Mouse (Mus musculus) hindbrain, embryonic 14.5 days (tissue): ENCODE measurements around the gene Adat3. TPM values are rescaled to one million over a fixed set of nuclear protein-coding genes. Genes with fewer than 3 reads are reported as not detected.
A peak's percentile ranks its signal among the peaks of the same experiment; 100 is the strongest.

Experiments used
- ATAC-seq: fragments of 200-750 bp; cut with Nextera tagmentation; 2 replicates; pipeline ENCODE4 v1.8.0; 2017; ENCODE audit warnings: moderate number of reproducible peaks, mild to moderate bottlenecking, moderate TSS enrichment, moderate library complexity; ENCODE audit not compliant: low FRiP score
- DNase-seq: peaks from one replicate; pipeline ENCODE4 v3.0.0-alpha.2; 2015; ENCODE audit warnings: low spot score
- H3K27ac ChIP-seq: fragments of 300-500 bp; sonication (generic); 2 replicates; pipeline ENCODE4 v1.5.1; 2014; ENCODE audit warnings: mild to moderate bottlenecking, moderate library complexity
- H3K27me3 ChIP-seq: fragments of 300-500 bp; sonication (generic); 2 replicates; pipeline ENCODE4 v1.6.1; 2014; ENCODE audit warnings: mild to moderate bottlenecking, low read length, mixed read lengths; ENCODE audit not compliant: control insufficient read depth, insufficient read depth
- H3K36me3 ChIP-seq: fragments of 300-500 bp; sonication (generic); replicated peaks from 2 replicates; pipeline ENCODE4 v1.6.1; 2014; ENCODE audit not compliant: control insufficient read depth, insufficient read depth
- H3K4me1 ChIP-seq: fragments of 300-500 bp; sonication (generic); replicated peaks from 2 replicates; pipeline ENCODE4 v1.6.1; 2014; ENCODE audit warnings: antibody characterized with exemption, low read length, mixed read lengths; ENCODE audit not compliant: control insufficient read depth, insufficient read depth
- H3K4me2 ChIP-seq: fragments of 300-500 bp; sonication (generic); replicated peaks from 2 replicates; pipeline ENCODE4 v1.6.1; 2014; ENCODE audit warnings: mild to moderate bottlenecking, moderate library complexity
- H3K4me3 ChIP-seq: fragments of 300-500 bp; sonication (generic); replicated peaks from 2 replicates; pipeline ENCODE4 v1.5.1; 2014; ENCODE audit warnings: mild to moderate bottlenecking, low read length
- H3K9ac ChIP-seq: fragments of 300-500 bp; sonication (generic); 2 replicates; pipeline ENCODE4 v1.6.1; 2014
- H3K9me3 ChIP-seq: fragments of 300-500 bp; sonication (generic); 2 replicates; pipeline ENCODE4 v1.6.1; 2016; ENCODE audit warnings: low read length; ENCODE audit not compliant: control insufficient read depth
- WGBS: fragments of 180-500 bp; shearing (Covaris S2); extraction: QIAGEN DNeasy Blood & Tissue Kit; methylation state at CpG from one replicate; pipeline ENCODE4 v1.1.7; 2014; 5-methylcytosine and 5-hydroxymethylcytosine counted together
- polyA plus RNA-seq: library from polyadenylated mRNA; unstranded; fragments of >200 nt; fragmentation: Nextera tagmentation; extraction: Ambion mirVana; gene quantifications from 2 replicates; pipeline ENCODE4 v1.2.1, GENCODE M21; 2014

Gene Adat3
- polyA plus RNA-seq, 1 experiment from 2014 or later = 5.6 TPM

DNA sequence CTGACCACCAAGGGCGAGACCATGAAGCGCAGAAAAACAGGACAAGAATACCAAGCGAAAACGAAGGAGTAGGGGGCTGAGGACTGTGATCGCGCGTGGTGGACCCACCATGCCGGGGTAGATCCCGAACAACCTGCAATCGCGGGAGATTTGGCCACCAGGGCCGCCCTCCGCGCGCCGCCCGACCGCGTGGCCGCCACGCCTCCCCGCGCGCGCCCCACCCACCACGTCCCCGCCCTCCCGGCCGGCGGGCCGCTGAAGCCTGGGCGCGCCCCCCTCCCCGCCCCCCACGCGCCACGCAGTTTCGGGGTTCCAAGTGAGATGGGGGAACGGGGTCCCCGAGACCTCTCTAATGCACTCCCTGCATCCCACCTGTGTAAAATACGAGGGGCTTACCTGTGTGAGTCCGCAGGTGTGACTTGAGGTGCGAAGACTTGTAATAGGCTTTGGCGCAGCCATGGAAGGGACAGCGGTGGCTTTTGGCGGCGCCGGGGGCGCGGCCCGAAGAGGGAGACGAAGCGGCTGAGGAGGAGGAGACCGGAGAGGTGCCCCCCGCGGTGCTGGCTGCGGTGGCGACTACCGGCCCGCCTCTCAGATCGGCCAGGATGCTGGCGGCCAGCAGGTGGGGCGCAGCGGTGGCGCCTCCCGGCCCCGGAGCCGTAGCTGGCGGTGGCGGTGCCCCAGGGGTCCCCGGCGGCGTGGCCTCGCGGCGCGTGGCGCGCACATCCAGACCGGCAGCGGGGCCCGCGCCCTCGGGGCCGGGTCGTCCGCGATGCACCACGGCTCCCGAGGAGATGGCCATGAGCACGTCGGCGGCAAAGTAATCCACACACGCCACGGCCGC, 26.1 kb upstream of the Adat3 start:
- H3K4me2 ChIP-seq = peak overlapping the region; percentile 88
- H3K9ac ChIP-seq = peak overlapping the region; percentile 80
- H3K9me3 ChIP-seq = no peaks in the 10 kb centered on the region
- H3K4me1 ChIP-seq = peaks cover 28% of the 10 kb centered on the region
- H3K36me3 ChIP-seq = no peaks in the 10 kb centered on the region
- WGBS = under 1% methylated on average over 87 of the region's 96 CpGs
- peak overlapping the region; percentile 83 for H3K4me3 ChIP-seq
- H3K27me3 ChIP-seq = no peaks in the 10 kb centered on the region
- H3K27ac ChIP-seq = peak overlapping the region; percentile 81
- no peak for DNase-seq
- ATAC-seq = no peak

DNA sequence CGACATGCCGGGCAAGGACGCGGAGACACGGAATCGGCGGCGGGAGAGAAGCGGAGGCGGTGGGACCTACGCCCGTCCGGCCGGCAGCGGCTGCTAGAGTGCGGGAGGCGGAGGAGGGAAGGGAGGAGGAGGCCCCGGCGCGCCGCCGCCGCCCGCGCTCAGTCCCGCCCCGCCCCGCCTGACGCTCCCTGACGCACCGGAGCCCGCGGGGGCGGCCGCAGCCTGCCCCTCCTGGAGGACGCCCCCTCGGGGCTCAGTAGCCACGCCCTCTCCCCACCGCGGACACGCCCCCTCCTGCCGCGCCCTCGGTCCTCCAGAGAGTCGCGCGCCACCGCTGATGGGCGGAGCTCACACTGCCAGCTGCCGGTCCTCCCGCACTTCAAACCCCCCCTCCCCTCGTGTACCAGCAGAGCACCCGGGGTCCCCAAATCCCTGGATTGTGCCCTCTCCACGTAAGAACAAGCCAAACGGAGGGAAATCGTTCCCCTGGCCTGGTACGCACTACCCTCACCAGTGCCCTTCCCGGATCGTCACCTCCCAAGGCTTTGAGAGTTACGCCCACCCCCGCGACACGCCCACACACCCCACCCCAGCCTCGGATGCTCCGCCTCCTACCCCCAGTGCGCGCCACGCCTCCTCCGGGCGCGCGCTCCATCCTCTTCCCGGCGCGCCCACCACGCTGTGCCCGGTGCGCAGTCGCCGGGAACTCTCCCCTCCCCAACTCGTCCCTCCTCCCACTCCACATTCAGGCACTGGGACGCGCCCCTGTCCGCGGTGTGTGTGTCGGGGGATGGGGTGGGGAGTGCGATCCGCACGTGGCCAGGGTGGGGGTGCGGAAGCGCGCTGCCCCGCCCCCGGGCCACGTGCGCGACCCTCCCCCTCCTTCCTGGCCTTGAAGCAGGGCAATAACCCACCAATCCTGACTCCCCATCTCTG, 25.2 kb upstream of the Adat3 start, which contains the start of gene Klf16:
TSS of gene Klf16 (minus strand) at position 127 of the 936 bp plus-strand sequence.
- peak within 1 kb of the TSS; percentile 81 for H3K27ac ChIP-seq
- H3K4me1 ChIP-seq = peaks cover 27% of the 10 kb centered on the region
- under 1% methylated on average over 76 of the region's 97 CpGs for WGBS
- peak within 1 kb of the TSS; percentile 88 for H3K4me2 ChIP-seq
- peak within 1 kb of the TSS; percentile 83 for H3K4me3 ChIP-seq
- DNase-seq (peak; percentile 92), ATAC-seq (peak; percentile 78)
- no peaks in the 10 kb centered on the region for H3K27me3 ChIP-seq
- H3K36me3 ChIP-seq = peaks cover 6% of the 10 kb centered on the region; the same call in 1 of the 2 replicates
- H3K9ac ChIP-seq = peak within 1 kb of the TSS; percentile 80
- no peaks in the 10 kb centered on the region for H3K9me3 ChIP-seq

DNA sequence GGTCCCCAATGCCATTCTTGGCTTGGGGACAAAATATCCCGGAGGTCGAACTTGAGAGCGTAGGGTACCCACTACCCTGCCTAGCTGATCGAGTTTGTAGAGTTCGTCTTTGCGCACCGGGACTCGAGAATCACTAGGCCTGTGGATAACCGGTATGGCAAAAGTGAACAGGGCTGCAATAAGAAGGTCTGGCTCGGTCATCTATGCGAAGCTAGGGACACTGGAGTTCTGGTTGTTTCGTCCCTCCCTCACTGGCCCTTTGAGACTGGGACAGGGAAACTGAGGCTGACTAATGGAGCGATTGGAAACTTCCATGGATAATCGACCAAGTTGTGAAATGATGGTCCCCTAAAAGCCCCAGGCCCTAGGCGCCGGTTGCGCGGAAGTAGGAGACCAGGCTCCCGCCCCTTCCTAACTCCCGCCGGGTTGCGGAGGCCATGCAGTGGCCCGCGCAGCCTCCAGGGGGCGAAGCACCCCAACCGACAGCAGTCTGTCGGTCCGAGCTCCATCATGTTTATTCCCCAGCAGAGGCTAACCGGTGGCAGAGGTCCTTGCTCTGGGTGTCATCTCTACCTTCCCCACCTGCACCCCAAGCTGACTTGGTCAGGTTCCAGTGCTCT, 24.4 kb upstream of the Adat3 start:
- Histone ChIP-seq H3K36me3 (peaks cover 10% of the 10 kb centered on the region), H3K4me2 (peak overlapping the region; percentile 88), H3K27ac (0 out of 2 replicates have a peak overlapping the region, but pooled peaks have one; percentile 81), H3K4me1 (peaks cover 27% of the 10 kb centered on the region), H3K9me3 (no peaks in the 10 kb centered on the region), H3K27me3 (no peaks in the 10 kb centered on the region), H3K9ac (peak overlapping the region; percentile 80), H3K4me3 (peak overlapping the region; percentile 83)
- 0% methylated on average over 29 of the region's 29 CpGs for WGBS
- ATAC-seq (peak; percentile 22; the same call in 1 of the 2 replicates), DNase-seq (peak; percentile 61)

DNA sequence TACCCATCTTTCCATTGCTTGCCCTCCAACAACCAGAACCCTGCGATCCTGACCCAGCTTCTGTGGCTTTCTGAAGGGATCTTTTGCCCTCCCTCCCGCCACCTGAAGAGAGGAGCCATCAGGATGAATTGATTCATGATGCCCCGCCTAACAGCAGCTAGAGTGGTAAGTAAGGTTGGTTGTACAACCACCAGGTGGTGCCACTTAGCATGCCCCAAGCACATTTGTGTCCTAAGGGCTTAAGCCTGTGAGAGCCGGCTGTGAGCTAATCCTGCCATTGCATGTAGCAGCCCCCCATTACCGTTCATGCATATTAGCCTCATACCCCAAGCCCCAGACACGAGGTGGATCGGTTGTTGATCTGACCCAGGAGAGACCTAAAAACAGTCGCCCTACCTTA, 23.8 kb upstream of the Adat3 start:
- Histone ChIP-seq H3K4me3 (no peak overlapping the region), H3K27me3 (no peaks in the 10 kb centered on the region), H3K9me3 (no peaks in the 10 kb centered on the region), H3K27ac (no peak overlapping the region), H3K9ac (no peak overlapping the region), H3K4me1 (peaks cover 24% of the 10 kb centered on the region), H3K36me3 (peaks cover 13% of the 10 kb centered on the region), H3K4me2 (peak overlapping the region; percentile 88)
- ATAC-seq (no peak), DNase-seq (peak; percentile 50)
- WGBS = 5% methylated on average over 8 of the region's 8 CpGs

DNA sequence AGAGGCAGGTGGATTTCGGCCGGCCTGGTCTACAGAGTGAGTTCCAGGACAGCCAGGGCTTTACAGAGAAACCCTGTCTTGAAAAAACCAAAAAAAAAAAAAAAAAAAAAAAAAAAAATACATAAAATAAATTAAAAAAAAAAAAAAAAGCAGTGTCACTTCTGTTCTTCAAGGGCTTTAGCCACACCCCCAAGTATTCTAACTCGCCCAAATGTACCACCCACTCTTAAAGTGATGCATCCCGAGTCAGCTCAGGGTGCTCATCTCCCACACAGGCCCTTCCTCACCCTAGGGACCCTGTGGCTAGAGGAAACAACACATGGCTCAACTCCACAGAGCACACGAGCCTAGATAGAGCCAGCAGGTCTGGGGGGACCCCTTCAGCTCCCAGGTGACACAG, 19.6 kb upstream of the Adat3 start:
- H3K36me3 ChIP-seq = peaks cover 28% of the 10 kb centered on the region
- H3K27ac ChIP-seq = no peak overlapping the region
- H3K9ac ChIP-seq = no peak overlapping the region
- H3K9me3 ChIP-seq = no peaks in the 10 kb centered on the region
- no peak overlapping the region for H3K4me2 ChIP-seq
- DNase-seq = no peak
- ATAC-seq = no peak
- 93% methylated on average over 5 of the region's 5 CpGs for WGBS
- peaks cover 7% of the 10 kb centered on the region for H3K4me1 ChIP-seq
- H3K4me3 ChIP-seq = no peak overlapping the region
- H3K27me3 ChIP-seq = no peaks in the 10 kb centered on the region

DNA sequence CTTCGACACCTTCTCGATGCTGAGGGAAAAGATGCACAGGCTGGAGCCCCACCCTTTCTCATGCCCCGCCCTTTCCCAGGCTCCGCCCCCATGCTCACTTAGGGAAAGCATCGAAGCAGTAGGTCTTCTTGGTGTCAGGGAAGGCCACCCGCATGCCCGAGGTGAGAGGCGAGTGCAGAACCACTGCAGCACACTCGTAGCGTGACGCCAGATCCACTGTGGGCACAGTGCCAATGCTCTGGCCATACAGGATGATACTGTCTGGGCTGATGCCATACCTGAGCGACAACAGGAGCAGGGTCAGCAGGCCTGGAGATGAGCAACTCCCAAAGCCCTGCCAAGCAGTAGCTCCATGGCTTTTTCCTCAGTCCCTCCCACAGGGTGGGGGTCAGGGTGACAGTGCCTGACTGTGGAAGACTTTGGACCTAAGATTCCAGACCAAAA, 18.6 kb upstream of the Adat3 start:
- peaks cover 28% of the 10 kb centered on the region for H3K36me3 ChIP-seq
- DNase-seq (no peak), ATAC-seq (no peak)
- no peak overlapping the region for H3K9ac ChIP-seq
- no peak overlapping the region; the same call in 1 of the 2 replicates for H3K4me2 ChIP-seq
- no peaks in the 10 kb centered on the region for H3K27me3 ChIP-seq
- no peaks in the 10 kb centered on the region for H3K9me3 ChIP-seq
- 65% methylated on average over 12 of the region's 12 CpGs for WGBS
- H3K27ac ChIP-seq = no peak overlapping the region
- no peak overlapping the region for H3K4me3 ChIP-seq
- H3K4me1 ChIP-seq = peaks cover 17% of the 10 kb centered on the region

DNA sequence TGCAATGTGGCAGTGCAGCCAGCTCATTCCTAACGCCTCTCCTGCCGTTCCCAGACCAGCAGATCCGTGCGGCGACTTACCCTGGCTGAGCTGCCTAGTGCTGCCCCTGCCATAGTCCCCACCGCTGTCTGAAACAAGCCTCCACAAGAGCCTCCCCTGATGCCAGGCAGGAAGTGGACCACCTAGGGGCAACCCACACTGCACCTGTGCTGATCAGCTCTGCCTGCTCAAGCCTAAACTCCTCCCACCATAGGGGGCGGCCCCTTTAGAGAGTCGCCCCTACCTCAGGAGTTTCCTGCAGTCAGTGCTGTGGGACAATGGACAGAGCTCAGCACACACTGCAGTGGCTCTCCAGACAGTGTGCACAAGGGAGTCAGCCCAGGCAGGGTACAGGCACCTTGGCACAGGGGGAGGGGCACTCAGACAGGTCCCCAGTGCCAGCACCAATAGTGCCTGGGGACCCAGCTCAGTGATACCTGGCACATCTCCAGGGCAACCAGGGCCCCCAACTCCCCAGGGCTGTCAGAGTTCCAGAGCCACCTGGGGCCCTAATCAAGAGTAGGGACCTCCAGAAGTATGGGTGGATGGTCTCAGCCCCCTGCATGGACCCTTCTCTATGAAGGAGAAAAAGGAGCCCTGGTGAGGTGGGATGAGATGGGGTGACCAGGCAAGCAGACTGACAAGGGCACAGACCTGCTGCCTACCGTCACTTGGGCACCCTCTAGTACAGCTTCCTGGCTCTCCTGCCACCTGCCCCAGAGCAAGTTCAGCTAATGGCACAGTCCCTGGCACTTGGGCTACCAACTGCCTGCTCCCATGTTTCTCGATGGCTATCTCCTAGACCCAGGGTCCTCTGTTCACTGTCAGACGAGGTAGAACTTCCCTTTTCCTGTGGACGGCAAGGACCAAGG, 17.8 kb upstream of the Adat3 start:
- Histone ChIP-seq H3K9me3 (no peaks in the 10 kb centered on the region), H3K36me3 (peaks cover 28% of the 10 kb centered on the region), H3K27me3 (no peaks in the 10 kb centered on the region), H3K4me3 (no peak overlapping the region), H3K9ac (no peak overlapping the region), H3K4me1 (peaks cover 23% of the 10 kb centered on the region), H3K27ac (no peak overlapping the region), H3K4me2 (no peak overlapping the region; the same call in 1 of the 2 replicates)
- no peak for DNase-seq
- WGBS = 74% methylated on average over 12 of the region's 12 CpGs
- no peak for ATAC-seq

DNA sequence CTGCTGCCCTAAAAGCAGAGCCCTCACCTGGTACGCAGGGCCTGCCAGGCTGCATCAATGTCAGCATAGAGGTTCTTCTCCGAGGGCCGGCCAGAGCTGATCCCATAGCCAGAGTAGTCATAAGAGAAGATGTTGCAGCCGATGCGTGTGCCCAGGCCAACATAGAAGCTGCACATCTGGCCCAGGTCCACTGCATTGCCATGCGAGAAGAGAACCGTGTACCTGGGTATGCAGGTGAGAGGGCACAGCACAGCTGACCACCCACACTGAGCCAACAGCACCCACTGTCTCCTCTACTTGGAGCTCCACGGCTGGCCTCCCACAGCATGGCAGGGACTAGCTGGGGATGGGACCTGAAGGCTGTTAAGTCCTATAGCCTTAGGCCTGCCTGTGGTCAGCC, 17.1 kb upstream of the Adat3 start:
- H3K4me1 ChIP-seq = peaks cover 23% of the 10 kb centered on the region
- peaks cover 28% of the 10 kb centered on the region for H3K36me3 ChIP-seq
- no peaks in the 10 kb centered on the region for H3K9me3 ChIP-seq
- no peak overlapping the region for H3K9ac ChIP-seq
- no peak overlapping the region; the same call in 1 of the 2 replicates for H3K4me2 ChIP-seq
- no peak overlapping the region; the same call in 1 of the 2 replicates for H3K4me3 ChIP-seq
- H3K27ac ChIP-seq = no peak overlapping the region
- no peaks in the 10 kb centered on the region for H3K27me3 ChIP-seq
- ATAC-seq (no peak), DNase-seq (no peak)
- WGBS = 97% methylated on average over 8 of the region's 8 CpGs
